Mouse (Mus musculus) liver, adult 2 months (tissue): Measurements from ENCODE around the gene Wfikkn1. TPM values are rescaled to one million over a fixed set of nuclear protein-coding genes. Genes with fewer than 3 reads are reported as not detected.

Experiments
- DNase-seq: peaks from one replicate; pipeline ENCODE4 v3.0.0-alpha.2; 2011; ENCODE audit warnings: low read depth, low spot score; ENCODE audit errors: extremely low read depth
- H3K27ac ChIP-seq: fragments of 200-500 bp; replicated peaks from 2 replicates; pipeline ENCODE4 v1.5.1; 2012; ENCODE audit warnings: low read depth, mild to moderate bottlenecking, control low read depth, inconsistent platforms, low read length; ENCODE audit not compliant: insufficient read depth
- H3K27me3 ChIP-seq: fragments of 200-500 bp; 2 replicates; pipeline ENCODE4 v1.6.1; 2012; ENCODE audit warnings: mild to moderate bottlenecking, moderate library complexity, low read length, inconsistent platforms; ENCODE audit not compliant: control insufficient read depth, insufficient read depth
- H3K36me3 ChIP-seq: fragments of 200-500 bp; 2 replicates; pipeline ENCODE4 v1.6.1; 2012; ENCODE audit warnings: low read length, inconsistent platforms; ENCODE audit not compliant: control insufficient read depth, insufficient read depth
- H3K4me1 ChIP-seq: fragments of 200-500 bp; 2 replicates; pipeline ENCODE4 v1.6.1; 2011; ENCODE audit warnings: low read length; ENCODE audit not compliant: control insufficient read depth, insufficient read depth
- H3K4me3 ChIP-seq: fragments of 200-500 bp; 2 replicates; pipeline ENCODE4 v1.5.1; 2011; ENCODE audit warnings: low read depth, mild to moderate bottlenecking, control low read depth, low read length, moderate library complexity; ENCODE audit not compliant: insufficient read depth
- H3K79me2 ChIP-seq: fragments of 200-500 bp; 2 replicates; pipeline ENCODE4 v1.6.1; 2012; ENCODE audit warnings: inconsistent platforms, mild to moderate bottlenecking, low read length, moderate library complexity; ENCODE audit not compliant: control insufficient read depth, insufficient read depth
- H3K9ac ChIP-seq: fragments of 200-500 bp; 2 replicates; pipeline ENCODE4 v1.6.1; 2012; ENCODE audit warnings: low read depth, mild to moderate bottlenecking, control low read depth, inconsistent platforms, low read length
- CTCF ChIP-seq: fragments of 200-500 bp; IDR thresholded peaks from 2 replicates; pipeline ENCODE4 v1.5.1; 2011; ENCODE audit warnings: low read depth, low read length, control low read depth
- POLR2A ChIP-seq: fragments of 200-500 bp; IDR thresholded peaks from 2 replicates; pipeline ENCODE4 v1.6.1; 2011; ENCODE audit warnings: low read length, control low read depth; ENCODE audit not compliant: insufficient read depth; ENCODE audit errors: extremely low read depth
- WGBS: fragments of 180-500 bp; shearing (Covaris S2); methylation state at CpG from one replicate; pipeline ENCODE4 v1.1.7; 2018; 5-methylcytosine and 5-hydroxymethylcytosine counted together
- polyA plus RNA-seq: library from polyadenylated mRNA; depleted of rRNA; stranded (reverse); fragments of >200 nt; gene quantifications from 2 replicates; pipeline ENCODE4 v1.2.3, GENCODE M21; 2012
- total RNA-seq: library from RNA; depleted of rRNA; stranded (reverse); fragments of >200 nt; gene quantifications from 2 replicates; pipeline ENCODE4 v1.2.3, GENCODE M21; 2014

Wfikkn1 gene
- total and polyA plus RNA-seq, 2 experiments = 0.09 to 0.92 TPM

GRCm38 (mm10) chr17:25911816-25912215 lies 31.2 kb upstream of the Wfikkn1 start:
- Histone ChIP-seq H3K4me1 (peaks cover 20% of the 10 kb centered on the region), H3K79me2 (peaks cover 30% of the 10 kb centered on the region), H3K27ac (no peak overlapping the region), H3K27me3 (no peaks in the 10 kb centered on the region), H3K9ac (no peak overlapping the region), H3K36me3 (no peaks in the 10 kb centered on the region), H3K4me3 (no peak overlapping the region)
- DNase-seq = peak; percentile 71
- TF ChIP-seq POLR2A = no peak
- TF ChIP-seq CTCF = no peak
- 62% methylated on average over 4 of the region's 4 CpGs for WGBS

GRCm38 (mm10) chr17:25907640-25908039 lies 27.0 kb upstream of the Wfikkn1 start:
- TF ChIP-seq CTCF (no peak), POLR2A (no peak)
- Histone ChIP-seq H3K27ac (no peak overlapping the region), H3K9ac (no peak overlapping the region), H3K36me3 (no peaks in the 10 kb centered on the region), H3K4me3 (no peak overlapping the region), H3K27me3 (no peaks in the 10 kb centered on the region), H3K79me2 (peaks cover 34% of the 10 kb centered on the region), H3K4me1 (peaks cover 7% of the 10 kb centered on the region; the same call in 1 of the 2 replicates)
- DNase-seq = no peak
- 88% methylated on average over 2 of the region's 2 CpGs for WGBS

DNA sequence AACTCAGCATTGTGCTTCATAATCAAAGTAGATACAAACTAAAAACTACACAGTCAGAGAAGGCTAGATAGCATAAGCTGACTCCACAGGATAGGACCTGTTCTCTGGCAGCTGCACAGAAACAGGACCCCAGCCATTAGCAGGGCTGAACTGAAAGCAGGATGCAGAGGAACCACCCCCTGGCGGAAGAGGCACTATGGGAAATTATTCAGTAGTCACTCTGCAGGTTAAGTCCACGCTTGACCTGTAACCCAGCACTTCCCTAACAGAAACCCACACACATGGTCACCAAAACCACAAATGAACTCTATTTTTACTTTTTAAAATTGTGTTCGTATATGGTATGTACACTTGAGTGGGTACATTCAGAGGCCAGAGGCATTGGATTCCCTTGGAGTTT lies 22.4 kb upstream of the Wfikkn1 start:
- TF ChIP-seq POLR2A (no peak), CTCF (no peak)
- Histone ChIP-seq H3K27ac (no peak overlapping the region), H3K4me3 (no peak overlapping the region), H3K36me3 (no peaks in the 10 kb centered on the region), H3K9ac (no peak overlapping the region), H3K79me2 (peaks cover 31% of the 10 kb centered on the region; the same call in 1 of the 2 replicates), H3K27me3 (no peaks in the 10 kb centered on the region), H3K4me1 (no peaks in the 10 kb centered on the region)
- DNase-seq = no peak
- 84% methylated on average over 3 of the region's 3 CpGs for WGBS

DNA sequence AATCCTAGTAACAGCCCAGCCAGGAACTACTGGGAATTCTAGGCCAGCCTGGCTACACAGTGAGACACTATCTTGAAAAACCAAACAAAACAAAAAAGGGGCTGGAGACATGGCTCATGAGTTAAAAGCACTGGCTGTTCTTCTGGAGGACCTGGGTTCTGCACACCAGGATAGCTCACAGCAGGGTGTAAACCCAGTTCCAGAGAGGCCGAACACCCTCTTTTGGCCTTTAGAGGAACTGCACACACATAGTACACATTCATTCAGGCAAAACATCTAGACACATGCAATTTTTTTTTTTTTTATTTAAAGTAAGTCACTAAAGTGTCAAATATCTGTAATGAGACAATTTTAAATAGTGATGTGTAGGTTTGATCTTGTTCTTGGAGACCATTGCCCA lies 19.5 kb upstream of the Wfikkn1 start:
- no peak overlapping the region for H3K4me3 ChIP-seq
- H3K36me3 ChIP-seq = no peaks in the 10 kb centered on the region
- H3K4me1 ChIP-seq = no peaks in the 10 kb centered on the region
- H3K27me3 ChIP-seq = no peaks in the 10 kb centered on the region
- no peak for DNase-seq
- H3K9ac ChIP-seq = no peak overlapping the region
- H3K27ac ChIP-seq = no peak overlapping the region
- peaks cover 23% of the 10 kb centered on the region; the same call in 1 of the 2 replicates for H3K79me2 ChIP-seq
- TF ChIP-seq CTCF (no peak), POLR2A (no peak)
- WGBS = 100% methylated on average over 1 of the region's 1 CpGs

DNA sequence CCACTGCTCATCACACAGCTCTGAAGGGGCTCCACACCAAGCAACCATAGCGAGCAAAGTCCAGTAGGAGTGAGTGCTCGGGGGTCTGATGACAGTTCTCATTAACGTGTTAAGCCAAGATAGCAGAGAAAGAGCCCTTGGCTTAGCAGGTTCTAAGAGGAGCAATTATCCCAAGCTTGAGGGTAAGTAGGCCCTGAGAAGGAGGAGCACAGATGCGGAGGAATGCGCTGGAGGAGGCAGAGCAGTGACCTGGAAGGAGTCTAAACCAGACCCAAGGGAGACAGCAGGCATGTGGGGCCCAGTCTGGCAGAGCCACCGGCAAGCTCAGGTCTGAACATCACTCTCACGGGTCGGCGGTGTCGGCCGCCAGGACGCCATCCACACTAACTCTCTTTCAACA lies 15.2 kb upstream of the Wfikkn1 start:
- Histone ChIP-seq H3K9ac (no peak overlapping the region), H3K79me2 (peaks cover 15% of the 10 kb centered on the region; the same call in 1 of the 2 replicates), H3K27ac (no peak overlapping the region), H3K4me3 (no peak overlapping the region), H3K4me1 (no peaks in the 10 kb centered on the region; the same call in 1 of the 2 replicates), H3K27me3 (no peaks in the 10 kb centered on the region), H3K36me3 (no peaks in the 10 kb centered on the region)
- WGBS = 87% methylated on average over 12 of the region's 12 CpGs
- no peak for TF ChIP-seq POLR2A
- no peak for TF ChIP-seq CTCF
- DNase-seq = no peak

DNA sequence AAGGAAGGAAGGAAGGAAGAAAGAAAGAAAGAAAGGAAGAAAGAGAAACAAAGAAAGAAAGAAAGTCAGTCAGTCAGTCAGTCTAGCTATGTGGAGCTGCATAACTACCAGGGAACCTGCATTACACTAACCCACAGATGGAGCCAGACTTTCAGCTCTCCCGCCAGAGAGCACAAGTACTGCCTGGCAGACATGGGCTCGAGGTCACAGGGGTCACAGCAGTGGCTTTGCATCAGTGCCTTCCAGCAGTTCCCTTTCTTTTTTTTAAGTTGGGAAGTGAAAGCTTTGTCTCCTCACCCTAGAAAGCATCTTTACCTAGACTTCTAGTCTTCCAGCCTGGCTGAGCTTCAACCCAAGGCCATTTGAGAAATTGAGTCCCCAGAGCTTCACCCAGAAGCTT lies 14.8 kb upstream of the Wfikkn1 start:
- 0 out of 2 replicates have a peak, but pooled peaks have one; percentile 15 for TF ChIP-seq CTCF
- no peak for TF ChIP-seq POLR2A
- no peaks in the 10 kb centered on the region; the same call in 1 of the 2 replicates for H3K4me1 ChIP-seq
- WGBS = 12% methylated on average over 2 of the region's 2 CpGs

More for the DNA sequence above, 14.8 kb upstream of the Wfikkn1 start:
- Histone ChIP-seq H3K27me3 (no peaks in the 10 kb centered on the region), H3K27ac (no peak overlapping the region), H3K79me2 (peaks cover 12% of the 10 kb centered on the region; the same call in 1 of the 2 replicates), H3K9ac (no peak overlapping the region), H3K4me3 (no peak overlapping the region), H3K36me3 (peaks cover under 1% of the 10 kb centered on the region; the same call in 1 of the 2 replicates)
- DNase-seq = peak; percentile 58
